Mouse (Mus musculus) spleen, postnatal 14 days (tissue): ENCODE measurements around the gene Pyurf.

Source experiments
- DNase-seq, 2 experiments: peaks; one replicate each; pipeline ENCODE4 v3.0.0; 2021 to 2022; ENCODE audit warnings: low spot score in 2 of 2

Gene Pyurf

GRCm38 (mm10) chr6:57691467-57692261, at the start of gene Pyurf:
Gene Pyurf (minus strand): TSS chr6:57692078.
- peak; percentile 68 to 74 for DNase-seq

GRCm38 (mm10) chr6:57721347-57721746, 29.5 kb upstream of the Pyurf start:
- DNase-seq: no peak

- no peak for DNase-seq
These were observed 19.8 kb upstream of the Pyurf start for GRCm38 (mm10) chr6:57711726-57712125.

GRCm38 (mm10) chr6:57706721-57707120, 14.8 kb upstream of the Pyurf start:
- no peak for DNase-seq

GRCm38 (mm10) chr6:57703703-57704102, 11.8 kb upstream of the Pyurf start:
- no peak for DNase-seq

GRCm38 (mm10) chr6:57702743-57703499, 11.0 kb upstream of the Pyurf start:
- DNase-seq: peak; percentile 94 to 95

GRCm38 (mm10) chr6:57702376-57702742, 10.5 kb upstream of the Pyurf start, which contains the start of gene Lancl2:
Gene Lancl2 (plus strand): TSS chr6:57702540.
- peak in 1 of 2 experiments; percentile 14 for DNase-seq

GRCm38 (mm10) chr6:57701686-57702085, 9.8 kb upstream of the Pyurf start:
- no peak for DNase-seq

GRCm38 (mm10) chr6:57693116-57693515, 1.2 kb upstream of the Pyurf start:
- no peak for DNase-seq

GRCm38 (mm10) chr6:57684156-57684555, 7.7 kb downstream of the Pyurf start:
- no peak for DNase-seq

- no peak for DNase-seq
These were observed 30.6 kb downstream of the Pyurf start for GRCm38 (mm10) chr6:57661295-57661694.

- DNase-seq: no peak
These were observed 44.6 kb downstream of the Pyurf start for GRCm38 (mm10) chr6:57647256-57647655.

- DNase-seq: peak; percentile 3 to 9
These were observed 50.1 kb downstream of the Pyurf start for GRCm38 (mm10) chr6:57641789-57642188.

GRCm38 (mm10) chr6:57639531-57639930, 52.3 kb downstream of the Pyurf start:
- no peak for DNase-seq
